Mouse (Mus musculus) embryonic facial prominence, embryonic 14.5 days (tissue): ENCODE data around the gene Dvl1. TPM values are rescaled to one million over a fixed set of nuclear protein-coding genes. Genes with fewer than 3 reads are reported as not detected.
A peak's percentile ranks its signal among the peaks of the same experiment; 100 is the strongest.

ENCODE experiments used
- ATAC-seq: fragments of 200-750 bp; cut with Nextera tagmentation; 2 replicates; pipeline ENCODE4 v1.8.0; 2017; ENCODE audit warnings: low read depth, moderate number of reproducible peaks, moderate TSS enrichment
- DNase-seq: peaks from one replicate; pipeline ENCODE4 v3.0.0-alpha.2; 2015; ENCODE audit warnings: low spot score
- H3K27ac ChIP-seq: fragments of 300-500 bp; sonication (generic); replicated peaks from 2 replicates; pipeline ENCODE4 v1.5.1; 2014; ENCODE audit warnings: low read depth, mild to moderate bottlenecking, low read length, moderate library complexity
- H3K27me3 ChIP-seq: fragments of 300-500 bp; sonication (generic); replicated peaks from 2 replicates; pipeline ENCODE4 v1.6.1; 2014; ENCODE audit warnings: low read length; ENCODE audit not compliant: control insufficient read depth, insufficient read depth
- H3K36me3 ChIP-seq: fragments of 300-500 bp; sonication (generic); 2 replicates; pipeline ENCODE4 v1.6.1; 2014; ENCODE audit warnings: low read length, mixed read lengths; ENCODE audit not compliant: control insufficient read depth, insufficient read depth
- H3K4me1 ChIP-seq: fragments of 300-500 bp; sonication (generic); 2 replicates; pipeline ENCODE4 v1.6.1; 2014; ENCODE audit warnings: antibody characterized with exemption, low read length; ENCODE audit not compliant: control insufficient read depth, insufficient read depth
- H3K4me2 ChIP-seq: fragments of 300-500 bp; sonication (generic); 2 replicates; pipeline ENCODE4 v1.6.1; 2014; ENCODE audit warnings: low read depth, mild to moderate bottlenecking, low read length, moderate library complexity, mixed read lengths
- H3K4me3 ChIP-seq: fragments of 300-500 bp; sonication (generic); 2 replicates; pipeline ENCODE4 v1.5.1; 2014; ENCODE audit warnings: low read depth, mild to moderate bottlenecking, low read length
- H3K9ac ChIP-seq: fragments of 300-500 bp; sonication (generic); 2 replicates; pipeline ENCODE4 v1.6.1; 2014; ENCODE audit warnings: low read depth, mild to moderate bottlenecking, low read length, moderate library complexity, mixed read lengths
- H3K9me3 ChIP-seq: fragments of 300-500 bp; sonication (generic); 2 replicates; pipeline ENCODE4 v1.6.1; 2016; ENCODE audit warnings: low read length; ENCODE audit not compliant: control insufficient read depth
- WGBS: fragments of 180-500 bp; shearing (Covaris S2); extraction: QIAGEN DNeasy Blood & Tissue Kit; methylation state at CpG from one replicate; pipeline ENCODE4 v1.1.7; 2014; 5-methylcytosine and 5-hydroxymethylcytosine counted together
- polyA plus RNA-seq: library from polyadenylated mRNA; unstranded; fragments of >200 nt; fragmentation: Nextera tagmentation; extraction: Ambion mirVana; gene quantifications from 2 replicates; pipeline ENCODE4 v1.2.1, GENCODE M21; 2014

The Dvl1 gene
- polyA plus RNA-seq, 1 experiment from 2014 or later, result 12.0 TPM

DNA sequence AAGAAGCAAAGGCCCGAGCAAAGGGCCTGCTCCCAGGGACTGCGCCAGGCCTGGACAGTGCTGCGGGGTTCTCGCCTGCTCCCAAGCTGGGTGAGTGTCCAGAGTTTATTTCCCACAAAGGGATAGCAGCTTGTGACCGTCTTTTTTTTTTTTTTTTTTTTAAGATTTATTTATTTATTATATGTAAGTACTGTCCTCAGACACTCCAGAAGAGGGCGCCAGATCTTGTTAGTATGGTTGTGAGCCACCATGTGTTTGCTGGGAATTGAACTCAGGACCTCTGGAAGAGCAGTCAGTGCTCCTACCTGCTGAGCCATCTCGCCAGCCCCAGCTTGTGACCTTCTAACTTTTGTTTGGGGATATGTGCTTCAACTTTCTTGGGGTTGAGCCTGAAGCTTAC is 26.2 kb upstream of the Dvl1 start:
- WGBS, result 82% methylated on average over 7 of the region's 7 CpGs
- no peak for DNase-seq
- H3K36me3 ChIP-seq, result peaks cover 96% of the 10 kb centered on the region

DNA sequence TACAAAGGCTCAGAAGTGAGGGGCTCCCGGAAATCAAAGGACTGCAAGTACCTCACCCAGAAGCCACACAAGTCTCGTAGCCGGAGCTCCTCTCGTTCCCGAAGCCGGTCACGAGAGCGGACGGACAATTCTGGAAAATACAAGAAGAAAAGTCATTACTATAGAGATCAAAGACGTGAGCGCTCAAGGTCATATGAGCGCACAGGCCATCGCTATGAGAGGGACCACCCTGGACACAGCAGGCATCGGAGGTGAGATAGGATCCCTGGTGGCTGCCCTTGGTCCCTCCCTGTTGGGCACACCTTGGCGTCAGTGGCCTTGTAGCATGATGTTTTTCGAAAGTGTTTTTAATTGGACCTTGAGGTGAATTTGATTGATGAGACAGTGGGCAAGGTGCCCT is 23.8 kb upstream of the Dvl1 start:
- no peak for ATAC-seq
- Histone ChIP-seq H3K9me3 (no peaks in the 10 kb centered on the region), H3K27me3 (no peaks in the 10 kb centered on the region), H3K4me3 (no peak overlapping the region), H3K4me1 (no peaks in the 10 kb centered on the region), H3K4me2 (no peak overlapping the region), H3K27ac (no peak overlapping the region), H3K36me3 (peaks cover 95% of the 10 kb centered on the region), H3K9ac (no peak overlapping the region)
- WGBS, result 95% methylated on average over 16 of the region's 16 CpGs
- no peak for DNase-seq

More for the DNA sequence above, 26.2 kb upstream of the Dvl1 start:
- no peaks in the 10 kb centered on the region for H3K4me1 ChIP-seq
- no peak overlapping the region for H3K4me3 ChIP-seq
- ATAC-seq, result no peak
- no peaks in the 10 kb centered on the region for H3K27me3 ChIP-seq
- H3K9ac ChIP-seq, result no peak overlapping the region
- no peaks in the 10 kb centered on the region for H3K9me3 ChIP-seq
- H3K27ac ChIP-seq, result no peak overlapping the region
- H3K4me2 ChIP-seq, result no peak overlapping the region

GRCm38 (mm10) chr4:155829866-155830265 is 17.3 kb upstream of the Dvl1 start:
- no peaks in the 10 kb centered on the region for H3K27me3 ChIP-seq
- no peak overlapping the region for H3K4me3 ChIP-seq
- no peak for ATAC-seq
- WGBS, result 90% methylated on average over 4 of the region's 4 CpGs
- DNase-seq, result no peak
- no peaks in the 10 kb centered on the region for H3K9me3 ChIP-seq
- H3K27ac ChIP-seq, result no peak overlapping the region
- no peak overlapping the region for H3K4me2 ChIP-seq
- peaks cover 42% of the 10 kb centered on the region for H3K36me3 ChIP-seq
- H3K9ac ChIP-seq, result no peak overlapping the region; the same call in 1 of the 2 replicates
- peaks cover 15% of the 10 kb centered on the region for H3K4me1 ChIP-seq

- no peaks in the 10 kb centered on the region for H3K27me3 ChIP-seq
- no peaks in the 10 kb centered on the region for H3K9me3 ChIP-seq
- DNase-seq, result no peak
- peak overlapping the region; percentile 90 for H3K4me3 ChIP-seq
- H3K27ac ChIP-seq, result no peak overlapping the region; the same call in 1 of the 2 replicates
- no peak for ATAC-seq
- WGBS, result 51% methylated on average over 8 of the region's 8 CpGs
- peaks cover 15% of the 10 kb centered on the region for H3K4me1 ChIP-seq
- H3K36me3 ChIP-seq, result peaks cover 36% of the 10 kb centered on the region
- 0 out of 2 replicates have a peak overlapping the region, but pooled peaks have one; percentile 43 for H3K9ac ChIP-seq
- peak overlapping the region; percentile 88 for H3K4me2 ChIP-seq
Observed at GRCm38 (mm10) chr4:155830596-155830995, 16.6 kb upstream of the Dvl1 start.

DNA sequence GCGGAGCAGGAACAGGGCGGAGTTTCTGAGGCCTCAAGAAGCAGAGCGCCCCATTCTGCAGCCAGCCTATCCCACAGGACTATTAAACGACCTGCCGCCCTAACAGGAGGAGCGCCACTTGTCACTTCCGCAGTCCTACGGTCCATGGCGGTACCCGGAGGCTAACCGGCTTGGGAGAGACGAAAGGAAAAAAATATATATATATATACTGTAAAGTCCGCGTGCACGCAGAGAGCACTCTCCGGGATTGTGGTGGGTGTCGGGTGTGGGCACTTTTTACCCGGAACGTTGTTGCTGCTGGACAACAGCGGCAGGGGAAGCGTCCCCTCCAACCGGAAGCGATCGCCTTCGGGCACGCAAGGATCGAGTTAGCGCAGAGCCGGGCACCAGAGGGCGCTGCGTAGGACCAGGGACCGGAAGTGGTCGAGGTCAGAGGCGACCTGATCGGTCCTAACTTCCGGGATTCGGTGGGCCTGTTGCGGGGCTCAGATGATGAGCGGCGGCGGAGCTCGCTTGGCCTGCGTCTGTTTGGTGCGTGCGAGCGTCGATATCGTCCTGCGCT is 15.9 kb upstream of the Dvl1 start, which contains the start of gene Aurkaip1:
Aurkaip1 (plus strand) TSS at position 68 of the 562 bp plus-strand sequence.
- WGBS, result 1% methylated on average over 36 of the region's 49 CpGs
- DNase-seq (peak; percentile 97), ATAC-seq (peak; percentile 95)
- Histone ChIP-seq H3K4me1 (peaks cover 15% of the 10 kb centered on the region), H3K9me3 (no peaks in the 10 kb centered on the region), H3K4me2 (peak within 1 kb of the TSS; percentile 88), H3K27me3 (no peaks in the 10 kb centered on the region), H3K36me3 (peaks cover 31% of the 10 kb centered on the region), H3K27ac (peak within 1 kb of the TSS; percentile 85), H3K9ac (peak within 1 kb of the TSS; percentile 87), H3K4me3 (peak within 1 kb of the TSS; percentile 90)

GRCm38 (mm10) chr4:155831831-155832230 is 15.4 kb upstream of the Dvl1 start:
- peaks cover 15% of the 10 kb centered on the region for H3K4me1 ChIP-seq
- H3K27ac ChIP-seq, result peak overlapping the region; percentile 85
- DNase-seq, result no peak
- peaks cover 26% of the 10 kb centered on the region for H3K36me3 ChIP-seq
- WGBS, result 1% methylated on average over 18 of the region's 25 CpGs
- no peaks in the 10 kb centered on the region for H3K9me3 ChIP-seq
- H3K27me3 ChIP-seq, result no peaks in the 10 kb centered on the region
- H3K4me3 ChIP-seq, result peak overlapping the region; percentile 90
- ATAC-seq, result no peak; the same call in 1 of the 2 replicates
- H3K4me2 ChIP-seq, result peak overlapping the region; percentile 88
- H3K9ac ChIP-seq, result peak overlapping the region; percentile 87

- WGBS, result 57% methylated on average over 10 of the region's 10 CpGs
- peaks cover 15% of the 10 kb centered on the region for H3K4me1 ChIP-seq
- H3K9ac ChIP-seq, result peak overlapping the region; percentile 87
- no peaks in the 10 kb centered on the region for H3K27me3 ChIP-seq
- no peak overlapping the region for H3K27ac ChIP-seq
- peaks cover 22% of the 10 kb centered on the region for H3K36me3 ChIP-seq
- H3K9me3 ChIP-seq, result no peaks in the 10 kb centered on the region
- no peak for DNase-seq
- peak overlapping the region; percentile 90 for H3K4me3 ChIP-seq
- peak overlapping the region; percentile 88 for H3K4me2 ChIP-seq
- ATAC-seq, result no peak
Observed at GRCm38 (mm10) chr4:155832321-155832720, 14.9 kb upstream of the Dvl1 start.

- DNase-seq (no peak), ATAC-seq (no peak)
- Histone ChIP-seq H3K4me1 (peaks cover 21% of the 10 kb centered on the region), H3K36me3 (peaks cover 14% of the 10 kb centered on the region), H3K4me2 (no peak overlapping the region), H3K9ac (no peak overlapping the region), H3K27me3 (no peaks in the 10 kb centered on the region), H3K9me3 (no peaks in the 10 kb centered on the region), H3K27ac (no peak overlapping the region), H3K4me3 (no peak overlapping the region)
- 82% methylated on average over 4 of the region's 4 CpGs for WGBS
Observed at GRCm38 (mm10) chr4:155833234-155833633, 14.0 kb upstream of the Dvl1 start.

- WGBS, result 33% methylated on average over 2 of the region's 2 CpGs
- no peak overlapping the region for H3K4me2 ChIP-seq
- H3K9ac ChIP-seq, result no peak overlapping the region
- H3K4me1 ChIP-seq, result peaks cover 27% of the 10 kb centered on the region
- H3K36me3 ChIP-seq, result peaks cover 10% of the 10 kb centered on the region
- no peak overlapping the region for H3K4me3 ChIP-seq
- ATAC-seq, result peak; percentile 42
- no peaks in the 10 kb centered on the region for H3K27me3 ChIP-seq
- peak overlapping the region; percentile 46 for H3K27ac ChIP-seq
- peak; percentile 93 for DNase-seq
- no peaks in the 10 kb centered on the region for H3K9me3 ChIP-seq
Observed at GRCm38 (mm10) chr4:155833836-155834235, 13.4 kb upstream of the Dvl1 start.
